Mouse (Mus musculus) T-helper 1 cell (primary cell): ENCODE results near the gene Dhx16.

Experiments
- in situ Hi-C: fragments of 300-600 bp; cut with MboI, MseI; formaldehyde crosslinking; loops from one replicate; pipeline ENCODE4 v1.15.1; 2025; ENCODE audit warnings: high pct_unique_total_duplicates

The Dhx16 gene

GRCm38 (mm10) chr17:35919864-35920301, 40.3 kb downstream of the Dhx16 start:
- in situ Hi-C loops = loop anchor here (10.0 kb wide), 1 partner anchor 195 kb away; no protein-coding TSS in a partner anchor

GRCm38 (mm10) chr17:35920384-35920783, 40.8 kb downstream of the Dhx16 start:
- in situ Hi-C loops = loop anchor here (10.0 kb wide), 1 partner anchor 194 kb away; no protein-coding TSS in a partner anchor

- in situ Hi-C loops = loop anchor here (10.0 kb wide), 1 partner anchor 194 kb away; no protein-coding TSS in a partner anchor
These were observed 41.4 kb downstream of the Dhx16 start for GRCm38 (mm10) chr17:35920862-35921562.

- in situ Hi-C loops = loop anchor here (10.0 kb wide), 1 partner anchor 193 kb away; no protein-coding TSS in a partner anchor
These were observed 42.1 kb downstream of the Dhx16 start for GRCm38 (mm10) chr17:35921710-35922109.

- in situ Hi-C loops = loop anchor here (10.0 kb wide), 1 partner anchor 192 kb away; no protein-coding TSS in a partner anchor
These were observed 42.9 kb downstream of the Dhx16 start for GRCm38 (mm10) chr17:35922566-35922965.

GRCm38 (mm10) chr17:35923281-35923680, 43.7 kb downstream of the Dhx16 start:
- in situ Hi-C loops = loop anchor here (10.0 kb wide), 1 partner anchor 192 kb away; no protein-coding TSS in a partner anchor

GRCm38 (mm10) chr17:35927471-35927870, 47.9 kb downstream of the Dhx16 start:
- in situ Hi-C loops = loop anchor here (5.0 to 10.0 kb wide), 2 partner anchors 40 to 187 kb away; partner anchors contain the start of gene Abcf1

GRCm38 (mm10) chr17:35929534-35929933, 49.9 kb downstream of the Dhx16 start:
- in situ Hi-C loops = loop anchor here (5.0 to 10.0 kb wide), 2 partner anchors 38 to 185 kb away; partner anchors contain the start of gene Abcf1

- in situ Hi-C loops = loop anchor here (10.0 kb wide), 1 partner anchor 554 kb away; no protein-coding TSS in a partner anchor
These were observed 51.0 kb downstream of the Dhx16 start for GRCm38 (mm10) chr17:35930627-35931026.

- in situ Hi-C loops = loop anchor here (10.0 kb wide), 1 partner anchor 552 kb away; no protein-coding TSS in a partner anchor
These were observed 53.0 kb downstream of the Dhx16 start for GRCm38 (mm10) chr17:35932608-35933007.

- in situ Hi-C loops = loop anchor here (10.0 kb wide), 1 partner anchor 549 kb away; no protein-coding TSS in a partner anchor
These were observed 56.1 kb downstream of the Dhx16 start for GRCm38 (mm10) chr17:35935763-35936162.

- in situ Hi-C loops = loop anchor here (10.0 kb wide), 1 partner anchor 547 kb away; no protein-coding TSS in a partner anchor
These were observed 58.2 kb downstream of the Dhx16 start for GRCm38 (mm10) chr17:35937700-35938348.

GRCm38 (mm10) chr17:35939108-35939507, 59.5 kb downstream of the Dhx16 start:
- in situ Hi-C loops = loop anchor here (10.0 kb wide), 1 partner anchor 546 kb away; no protein-coding TSS in a partner anchor

GRCm38 (mm10) chr17:35939941-35940340, 60.3 kb downstream of the Dhx16 start:
- in situ Hi-C loops = loop anchor here (10.0 kb wide), 1 partner anchor 545 kb away; no protein-coding TSS in a partner anchor
